Mouse (Mus musculus) adrenal gland, postnatal 14 days (tissue): ENCODE results near the gene Btg1. TPM values are rescaled to one million over a fixed set of nuclear protein-coding genes. Genes with fewer than 3 reads are reported as not detected.

Experiments used
- DNase-seq: peaks from one replicate; pipeline ENCODE4 v3.0.0; 2021; ENCODE audit warnings: mixed read lengths
- total RNA-seq: library from RNA; stranded (reverse); gene quantifications from 2 replicates; pipeline ENCODE4 v1.2.3, GENCODE M21; 2021

Gene Btg1
- total RNA-seq, 1 experiment from 2014 or later: 150 TPM

DNA sequence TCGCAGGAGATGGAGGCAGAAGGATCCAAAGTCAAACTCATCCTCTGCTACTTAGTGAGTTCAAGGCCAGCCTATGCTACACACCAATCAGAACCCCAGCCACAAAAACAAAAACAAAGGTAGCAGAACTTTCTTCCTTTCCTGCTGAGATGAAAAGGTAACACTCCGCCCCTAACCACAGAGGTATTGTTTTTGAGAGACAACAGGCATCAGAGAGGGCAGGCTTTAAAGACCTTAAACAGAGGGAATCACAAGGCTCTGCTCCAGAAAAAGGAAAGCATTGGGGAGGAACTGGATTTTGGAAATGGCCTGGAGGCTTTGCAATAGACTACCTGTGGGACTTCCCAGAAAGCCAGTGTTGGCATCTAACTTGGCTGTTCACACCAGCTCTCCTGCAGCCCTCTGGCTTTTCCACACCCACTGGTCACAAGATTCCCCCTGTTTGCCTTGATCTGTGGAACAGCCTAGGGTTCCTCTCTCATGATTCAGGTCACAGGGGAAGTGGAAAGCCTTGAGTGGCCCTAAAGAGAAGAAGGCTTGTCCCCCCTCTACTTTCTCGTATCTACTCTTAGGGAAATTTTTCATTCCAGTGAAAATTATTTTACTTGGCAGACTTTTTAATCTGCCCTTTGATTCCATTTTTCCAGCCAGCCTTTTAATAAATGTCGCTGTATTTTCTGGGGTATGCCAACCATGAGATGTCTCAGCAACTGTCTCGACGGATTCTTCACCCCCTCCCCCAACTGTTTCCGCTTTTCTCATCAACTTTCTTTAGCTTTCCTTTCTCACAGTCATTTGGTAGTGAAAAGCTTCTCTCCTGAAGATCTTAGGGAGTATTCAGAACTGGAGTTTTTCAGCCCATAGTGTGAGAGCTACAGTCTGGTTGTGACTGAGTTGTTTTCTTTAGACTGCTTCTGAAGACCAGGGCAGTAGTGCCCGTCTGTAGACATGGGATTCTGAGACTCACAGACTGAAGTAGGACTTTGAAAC lies 7.2 kb upstream of the Btg1 start:
- no peak for DNase-seq

DNA sequence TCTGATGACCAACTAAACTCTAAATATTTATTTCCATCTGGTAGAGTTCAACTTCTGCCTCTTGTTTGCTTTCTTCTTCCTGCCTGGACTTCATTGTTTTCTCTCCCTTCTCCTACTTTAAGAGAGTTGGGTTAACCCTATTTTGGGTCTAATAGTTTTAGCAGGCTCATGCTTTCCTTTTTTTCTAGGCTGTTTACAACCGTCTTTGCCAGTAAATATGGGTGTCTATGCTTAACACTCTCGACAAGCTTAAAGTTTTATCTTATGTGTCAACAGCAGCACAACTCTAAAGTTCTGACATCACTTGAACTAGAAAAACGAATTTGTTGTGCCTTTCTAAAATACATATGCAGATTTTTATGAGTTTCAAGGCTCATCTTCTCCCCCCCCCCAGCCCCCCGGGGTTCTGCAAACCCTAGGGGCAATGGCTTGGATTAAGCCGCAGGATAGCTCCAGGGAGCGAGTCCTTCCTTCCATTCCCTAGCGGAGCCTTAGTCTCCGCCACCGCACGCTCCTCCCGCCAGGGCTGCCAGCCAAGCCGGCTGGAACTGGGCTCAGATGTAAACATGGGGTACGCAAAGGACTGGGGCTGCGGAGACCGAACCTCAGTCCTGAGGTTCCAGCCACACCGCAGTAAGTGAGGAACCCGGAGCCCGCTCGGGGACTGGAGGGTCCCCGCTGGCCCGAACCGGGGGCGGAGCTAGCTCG lies 651 bp upstream of the Btg1 start:
- no peak for DNase-seq

DNA sequence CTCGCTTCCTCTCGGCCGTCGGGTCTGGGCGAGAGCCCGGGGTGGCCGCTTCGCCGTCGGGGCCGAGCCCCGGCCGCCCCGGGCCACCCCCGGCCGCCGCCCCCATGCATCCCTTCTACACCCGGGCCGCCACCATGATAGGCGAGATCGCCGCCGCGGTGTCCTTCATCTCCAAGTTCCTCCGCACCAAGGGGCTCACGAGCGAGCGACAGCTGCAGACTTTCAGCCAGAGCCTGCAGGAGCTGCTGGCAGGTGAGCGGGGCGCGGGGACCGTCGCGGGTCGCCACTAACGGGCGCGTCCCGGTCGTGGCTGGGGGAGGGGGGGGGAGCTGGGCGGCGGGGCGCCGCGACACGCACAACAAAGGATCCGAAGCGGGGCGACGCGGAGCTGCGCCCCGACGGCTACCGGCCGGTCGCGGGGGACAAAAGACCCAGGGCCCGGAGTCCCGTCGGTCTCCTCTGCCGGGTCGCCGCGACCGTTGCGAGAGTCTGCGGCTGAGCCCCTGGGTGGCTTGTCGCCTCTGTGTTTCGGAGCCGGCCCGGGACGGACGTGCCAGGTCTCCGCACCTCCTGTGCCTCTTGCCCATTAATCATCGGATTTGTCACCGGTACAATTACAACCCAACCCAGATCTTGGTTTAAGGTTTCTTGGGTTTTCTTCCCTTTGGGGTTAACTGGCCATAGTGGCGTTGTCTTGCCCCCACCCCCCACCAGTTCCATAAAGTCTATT lies 580 bp downstream of the Btg1 start:
- DNase-seq: peak; percentile 71

DNA sequence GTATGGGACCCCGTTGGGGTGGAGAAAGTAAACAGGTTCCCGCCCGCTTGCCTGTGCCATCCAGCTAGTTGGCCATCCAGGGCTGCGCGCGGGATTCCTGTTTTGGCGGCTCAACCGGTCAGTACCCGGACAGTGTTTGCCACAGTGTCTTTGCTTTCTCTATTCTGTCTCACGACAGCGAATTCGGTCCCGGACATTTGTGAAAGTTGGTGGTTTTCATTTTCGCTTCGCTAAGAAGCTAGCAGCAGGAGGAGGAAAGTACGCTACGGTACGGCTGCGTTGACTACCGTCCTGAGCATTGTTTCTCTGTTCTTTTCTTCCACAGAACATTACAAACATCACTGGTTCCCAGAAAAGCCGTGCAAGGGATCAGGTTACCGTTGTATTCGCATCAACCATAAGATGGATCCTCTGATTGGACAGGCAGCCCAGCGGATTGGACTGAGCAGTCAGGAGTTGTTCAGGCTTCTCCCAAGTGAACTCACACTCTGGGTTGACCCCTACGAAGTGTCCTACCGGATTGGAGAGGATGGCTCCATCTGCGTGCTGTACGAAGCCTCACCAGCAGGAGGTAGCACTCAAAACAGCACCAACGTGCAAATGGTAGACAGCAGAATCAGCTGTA lies 1.3 kb downstream of the Btg1 start:
- peak; percentile 83 for DNase-seq

DNA sequence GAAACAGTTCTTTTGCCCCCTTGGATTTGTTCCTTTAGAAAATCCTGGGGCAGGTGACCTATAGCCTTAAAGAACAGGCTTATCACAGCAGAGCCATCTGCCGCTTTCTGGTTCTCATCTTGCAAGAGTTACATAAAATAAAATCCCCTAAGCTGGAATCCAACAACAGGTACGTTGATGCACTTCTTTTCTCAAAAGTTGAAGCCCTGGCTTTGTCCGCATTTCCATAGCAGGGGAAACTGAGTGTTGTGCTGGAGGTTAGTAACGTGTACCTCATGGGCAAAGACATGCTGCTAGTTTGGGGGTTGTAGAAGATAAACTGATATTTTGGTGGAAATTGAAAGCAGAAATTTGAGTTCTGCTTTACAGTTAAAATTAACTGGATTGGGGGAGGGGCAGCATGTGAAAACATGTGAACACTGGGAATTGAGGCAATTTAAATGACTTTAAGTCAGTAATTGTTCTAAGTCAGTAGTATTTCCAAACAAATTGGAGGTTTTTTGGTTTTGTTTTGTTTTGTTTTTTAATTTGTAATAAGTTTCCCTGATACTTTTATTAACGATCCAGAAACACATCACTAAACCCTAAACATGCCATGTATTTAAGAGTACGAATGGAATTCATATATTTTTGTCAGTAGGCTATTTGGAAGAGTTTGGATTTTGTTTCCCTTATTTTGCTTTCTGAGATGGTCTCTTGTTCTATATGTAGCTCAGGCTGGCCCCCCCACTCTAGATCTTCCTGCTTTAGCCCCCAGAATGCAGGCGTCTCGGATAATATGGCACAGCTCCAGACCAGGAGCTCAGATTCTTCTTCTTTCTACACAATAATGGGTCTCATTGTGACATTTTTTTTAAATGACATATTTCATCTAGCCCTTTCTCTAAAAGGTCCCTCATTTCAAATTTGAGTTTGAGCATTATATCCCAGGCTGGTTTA lies 3.4 kb downstream of the Btg1 start:
- DNase-seq: no peak

DNA sequence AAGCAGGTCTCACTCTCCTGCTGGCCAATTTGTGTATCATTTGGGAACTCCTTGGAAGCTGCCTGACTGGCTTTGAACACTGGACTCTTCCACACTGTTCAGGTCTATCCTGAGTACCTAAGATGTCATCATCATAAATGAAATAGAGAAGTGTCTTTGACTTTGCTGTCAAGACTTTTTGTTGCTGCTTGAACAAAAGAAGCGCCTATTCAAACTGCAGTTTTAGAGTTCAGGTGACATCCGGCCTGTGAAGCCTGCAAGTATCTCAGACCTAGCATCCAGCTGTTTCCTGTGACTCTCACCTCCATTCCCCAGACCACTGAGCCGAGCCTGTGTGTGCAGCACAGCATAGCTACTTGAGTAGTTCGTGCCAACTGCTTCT lies 4.1 kb downstream of the Btg1 start:
- DNase-seq: no peak

DNA sequence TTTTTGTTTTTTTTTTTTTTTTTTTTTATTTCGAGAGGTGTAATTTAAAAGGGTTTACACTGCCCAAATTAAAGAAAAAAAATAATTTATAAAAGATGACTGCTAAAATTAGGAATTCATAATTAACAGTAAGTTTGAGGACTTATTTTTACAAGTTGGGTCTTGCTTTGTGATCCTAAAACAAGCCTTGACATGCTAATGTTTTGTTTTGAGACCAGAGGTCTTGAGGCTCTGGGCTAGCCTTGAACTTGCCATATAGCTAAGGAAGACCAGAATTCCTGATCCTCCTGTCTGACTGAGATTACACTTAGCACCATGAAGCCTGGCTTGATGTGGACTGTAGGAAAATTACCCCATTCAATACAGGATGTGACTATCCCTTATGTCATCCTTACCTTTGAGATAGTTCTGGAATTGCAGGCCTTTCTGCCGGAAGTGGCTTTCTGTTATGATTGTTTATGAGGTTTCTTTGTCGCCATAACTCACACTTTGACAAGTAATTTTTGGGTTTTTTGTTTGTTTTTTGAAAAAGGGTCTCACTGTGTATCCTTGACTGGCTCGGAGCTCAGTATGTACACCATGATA lies 4.6 kb downstream of the Btg1 start:
- DNase-seq: no peak

DNA sequence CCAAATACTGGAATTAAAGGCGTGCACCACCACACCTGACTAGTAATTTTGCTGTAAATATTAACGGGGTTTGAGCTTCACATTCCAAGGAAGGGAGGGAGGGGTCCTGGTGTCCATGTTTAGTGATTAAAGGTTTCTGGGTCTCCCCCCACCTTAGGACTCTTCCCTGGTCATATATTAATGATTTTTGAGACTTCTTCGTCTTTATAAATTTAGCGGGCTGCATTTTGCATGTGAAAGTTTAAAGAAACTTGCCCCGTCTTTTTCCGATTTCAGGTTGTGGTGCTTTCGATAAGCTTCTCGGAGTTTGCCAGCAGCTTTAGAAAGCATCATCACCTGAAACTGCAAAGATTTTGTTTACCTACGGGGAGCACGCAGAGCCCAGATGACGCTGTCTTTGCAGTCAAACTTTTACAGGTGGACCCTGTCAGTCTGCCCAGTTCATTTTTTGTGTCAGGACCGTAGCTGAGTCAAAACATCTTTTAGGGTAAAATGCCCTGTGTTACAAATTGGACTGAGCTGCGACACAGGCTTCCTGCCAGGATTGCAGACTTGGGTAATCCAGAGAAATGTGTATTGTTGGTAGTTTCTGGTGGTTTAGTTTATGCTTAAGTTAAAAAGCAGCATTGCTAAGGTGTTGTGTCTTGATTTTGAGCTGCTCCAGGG lies 5.3 kb downstream of the Btg1 start:
- DNase-seq: peak; percentile 57

DNA sequence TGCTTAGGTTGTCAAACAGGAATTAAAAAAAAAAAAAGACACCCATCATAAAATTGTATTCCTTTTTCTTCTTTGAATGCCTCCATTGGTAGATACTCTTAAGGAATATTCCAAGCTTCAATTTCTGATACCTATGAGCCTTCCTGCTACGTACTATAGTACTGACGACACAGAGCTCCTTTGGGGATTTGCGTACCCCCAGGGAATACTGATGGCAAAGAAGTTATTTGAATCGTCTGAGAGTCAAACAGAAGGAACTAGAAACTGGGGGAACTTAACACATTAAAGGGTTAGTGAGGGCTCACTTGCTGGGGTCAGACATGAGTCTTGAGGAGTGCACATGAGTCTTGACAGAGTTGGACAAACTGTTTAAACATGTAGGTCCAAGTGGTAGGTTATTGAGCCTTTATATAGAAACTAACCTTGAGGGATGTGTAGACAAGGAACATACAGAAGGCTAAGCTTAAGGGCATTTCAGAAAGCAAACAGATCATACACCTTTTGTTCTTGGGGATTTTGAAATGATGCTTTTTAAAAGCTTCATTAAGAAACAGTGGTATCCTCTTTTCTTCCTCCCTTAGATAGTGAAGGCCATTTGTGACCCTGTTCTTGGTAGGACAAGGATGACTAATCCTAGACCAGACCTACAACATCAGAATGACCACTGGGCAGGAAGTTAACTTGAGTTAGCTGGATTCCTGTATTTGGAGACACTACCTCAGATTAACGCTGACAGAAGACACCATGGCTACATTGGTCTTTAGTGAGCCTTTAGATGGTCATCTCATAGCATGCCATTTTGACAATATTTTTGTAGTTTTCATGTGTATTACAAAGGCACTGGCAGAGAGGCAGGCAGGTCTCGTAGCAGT lies 6.2 kb downstream of the Btg1 start:
- DNase-seq: peak; percentile 61

DNA sequence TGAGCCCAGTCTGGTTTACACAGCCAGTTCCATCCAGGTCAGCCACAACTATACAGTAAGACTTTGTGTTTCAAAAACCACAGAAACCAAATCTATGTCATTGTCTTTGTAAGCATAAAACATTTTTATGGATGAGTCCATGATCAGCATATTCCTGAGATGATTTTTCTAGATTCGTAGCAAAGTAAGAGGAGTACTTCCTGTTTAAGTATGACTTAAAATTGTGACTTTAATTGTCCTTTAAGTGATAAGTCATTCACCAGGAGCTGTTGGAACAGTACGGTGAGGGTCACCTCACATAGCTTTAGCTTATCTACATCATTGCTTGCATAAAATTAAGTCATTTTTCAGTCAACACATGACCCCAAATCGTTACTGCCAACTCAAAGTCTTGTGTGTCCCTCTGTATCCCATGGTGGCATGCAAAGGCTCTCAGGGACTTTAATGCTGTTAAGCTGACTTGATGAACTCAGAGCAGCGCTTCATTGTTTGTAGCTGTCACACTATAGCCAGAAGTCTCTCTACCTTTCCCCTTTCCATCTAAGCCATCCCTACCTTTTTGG lies 6.9 kb downstream of the Btg1 start:
- DNase-seq: no peak

DNA sequence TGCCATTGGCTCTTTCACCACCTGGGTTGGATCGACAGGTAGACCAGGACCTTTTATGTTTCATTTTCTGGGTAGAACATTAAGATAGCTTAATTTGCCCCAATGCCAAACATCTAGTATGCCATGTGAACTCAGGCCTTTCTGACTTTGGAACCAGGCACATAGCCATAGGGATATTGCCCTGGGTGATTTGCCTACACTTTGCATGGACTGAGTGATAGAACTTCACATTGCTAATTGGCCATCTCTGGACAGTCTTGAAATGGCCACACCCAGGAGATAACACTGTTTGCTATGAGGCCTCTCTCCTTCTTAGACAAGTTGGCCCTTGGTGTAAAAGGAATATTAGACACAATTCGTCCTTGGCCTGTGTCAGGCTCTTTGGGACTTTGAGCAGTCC lies 7.6 kb downstream of the Btg1 start:
- DNase-seq: no peak

DNA sequence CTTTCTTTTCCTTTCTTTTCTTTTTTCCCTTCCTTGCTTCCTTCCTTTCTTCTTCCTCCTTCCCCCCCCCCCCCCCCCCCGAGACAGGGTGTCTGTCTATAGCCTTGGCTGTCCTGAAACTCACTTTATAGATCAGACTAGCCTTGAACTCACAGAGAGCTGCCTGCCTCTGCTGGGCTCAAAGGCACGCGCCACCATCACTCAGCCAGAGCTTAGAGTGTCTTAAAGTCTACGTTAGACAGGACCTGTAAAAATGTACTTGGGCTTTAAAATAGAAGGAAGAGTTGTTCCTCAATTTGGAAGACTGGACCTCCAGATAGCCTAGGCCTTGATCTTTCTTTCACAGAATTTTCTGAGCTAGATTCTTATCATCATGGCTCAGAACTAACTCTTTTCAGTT lies 8.3 kb downstream of the Btg1 start:
- no peak for DNase-seq

DNA sequence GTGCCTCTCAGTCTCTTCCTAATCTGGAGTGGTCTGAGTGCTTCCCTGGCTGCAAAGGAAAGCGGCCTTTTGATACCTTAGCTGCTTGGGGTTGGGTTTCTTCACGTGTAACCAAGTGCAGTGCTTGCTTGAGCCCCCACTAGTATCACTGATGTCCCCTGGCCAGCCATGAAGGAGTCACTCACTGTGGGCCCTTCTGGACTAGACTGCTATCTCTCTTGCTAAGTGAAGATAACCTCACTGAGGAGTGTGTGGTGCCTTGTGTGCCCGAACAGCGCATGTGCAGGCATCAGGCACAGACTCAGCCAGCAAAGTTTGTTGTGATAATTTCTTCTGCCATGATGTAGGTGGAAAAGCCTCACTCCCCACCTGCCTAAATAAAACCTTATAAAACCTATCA lies 8.9 kb downstream of the Btg1 start:
- DNase-seq: no peak

DNA sequence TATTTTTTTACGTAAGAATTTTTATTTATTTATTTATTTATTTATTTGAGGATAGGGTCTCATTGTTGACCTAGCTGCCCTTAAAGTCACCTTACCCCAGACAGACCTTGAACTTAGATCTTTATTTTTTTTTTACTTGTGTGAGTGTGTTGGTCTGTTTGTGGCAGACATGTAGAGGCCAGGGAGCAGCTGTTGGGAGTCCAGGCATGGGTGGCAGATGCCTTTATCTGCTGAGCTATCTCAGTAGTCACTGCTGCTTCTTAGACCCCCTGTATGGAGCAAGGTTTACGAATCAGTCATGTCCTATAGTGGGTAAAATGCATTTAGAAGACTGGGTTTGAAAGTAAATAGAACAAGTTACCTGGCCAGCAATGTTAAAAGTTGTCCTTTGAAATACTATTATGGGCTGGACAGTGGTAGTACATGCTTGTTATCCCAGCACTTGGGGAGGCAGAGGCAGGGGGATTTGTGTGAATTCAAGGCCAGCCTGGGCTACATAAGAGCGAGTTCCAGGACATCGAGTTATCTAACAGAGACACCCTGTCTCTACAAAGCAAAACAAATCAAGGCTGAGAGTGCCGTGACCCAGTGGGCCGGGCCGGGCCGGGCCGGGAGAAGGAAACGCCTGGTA lies 9.4 kb downstream of the Btg1 start:
- no peak for DNase-seq

DNA sequence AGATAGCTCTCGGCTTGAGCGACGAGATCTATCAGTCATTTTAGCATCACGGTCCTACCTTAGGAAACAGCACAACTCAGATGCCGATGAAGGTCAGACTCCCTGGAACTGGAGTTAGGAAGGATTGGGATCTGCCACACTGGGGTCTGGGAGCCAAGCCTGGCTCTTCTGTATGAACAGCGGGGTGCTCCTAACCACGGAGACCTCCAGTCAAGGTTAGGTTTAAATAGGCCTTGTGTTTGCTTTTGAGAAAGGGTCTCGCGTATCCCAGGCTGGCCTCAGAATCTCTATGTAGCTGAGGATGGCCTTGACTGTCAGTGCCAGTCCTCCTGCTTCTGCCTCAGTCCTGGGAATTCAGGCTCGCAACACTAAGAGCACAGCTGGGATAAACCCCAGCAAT lies 10.5 kb downstream of the Btg1 start:
- DNase-seq: no peak

DNA sequence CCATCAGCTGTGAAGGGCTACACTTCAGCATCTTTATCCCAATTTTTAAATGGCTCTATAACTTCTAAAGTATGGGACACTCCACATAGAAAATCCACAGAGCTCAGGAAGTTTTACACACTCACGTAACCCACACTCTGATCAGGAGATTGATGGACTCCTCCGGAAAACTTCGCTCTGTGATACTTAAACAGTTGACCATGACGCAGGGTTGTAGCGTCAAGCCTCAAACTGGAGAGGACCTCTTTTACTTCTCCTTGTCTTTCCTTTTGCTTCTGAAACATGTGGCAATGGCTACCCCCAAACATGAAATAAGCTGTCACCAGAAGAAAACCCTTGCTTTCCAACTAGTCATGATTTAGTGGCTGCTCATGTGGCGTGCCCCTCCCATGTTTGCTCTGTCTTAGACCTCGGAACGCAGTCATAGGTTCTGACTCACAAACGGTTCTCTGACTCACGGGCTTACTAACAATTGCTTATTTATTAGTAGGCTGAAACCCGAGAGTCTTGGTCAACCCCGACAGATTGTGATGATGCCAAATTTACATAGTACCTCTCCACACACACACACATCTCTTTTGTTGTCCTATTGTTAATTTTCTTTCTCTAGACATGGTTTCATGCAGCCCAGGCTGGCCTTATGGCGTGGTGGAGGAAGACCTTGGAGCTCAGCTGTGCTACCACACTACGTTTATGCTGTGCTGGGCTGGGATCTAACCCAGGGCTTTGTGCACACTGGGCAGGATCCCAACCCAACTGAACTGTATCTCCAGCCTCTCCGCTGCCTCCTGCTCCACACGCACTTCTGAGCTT lies 11.5 kb downstream of the Btg1 start:
- peak; percentile 73 for DNase-seq

DNA sequence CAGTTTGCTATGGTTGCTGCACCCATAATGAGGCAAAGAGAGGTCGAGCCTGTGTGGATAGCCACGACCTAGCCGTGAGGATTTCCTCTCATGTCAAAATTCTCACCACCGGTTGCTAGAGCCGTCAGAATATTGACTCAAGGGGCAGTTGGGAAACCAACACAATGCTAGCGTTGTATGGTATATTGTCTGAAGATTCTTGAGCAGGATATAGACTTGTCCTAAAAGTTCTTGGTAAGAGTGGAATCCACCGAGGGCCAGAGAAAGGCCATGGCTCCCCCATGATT lies 12.1 kb downstream of the Btg1 start:
- DNase-seq: no peak

DNA sequence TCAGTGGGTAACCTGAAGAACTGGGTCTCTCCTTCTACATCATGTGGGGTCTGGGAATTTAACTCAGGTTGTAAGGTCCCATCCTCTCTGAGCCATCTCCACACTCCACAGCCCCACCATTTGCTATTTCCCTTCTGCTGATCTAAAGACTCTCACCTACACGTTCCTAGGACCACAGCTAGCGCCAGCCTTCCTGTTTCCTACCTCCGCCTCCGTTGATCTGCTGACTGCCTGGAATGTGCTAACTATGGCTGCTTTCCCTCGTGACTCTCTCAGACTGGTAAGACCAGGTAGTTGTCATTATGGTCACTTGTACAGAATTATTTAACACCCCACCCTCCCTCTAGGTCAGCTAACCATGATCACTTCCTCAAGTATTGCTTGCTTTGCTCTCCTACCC lies 13.3 kb downstream of the Btg1 start:
- no peak for DNase-seq
